Mouse (Mus musculus) embryonic fibroblast, embryonic 13.5 days (primary cell): ENCODE data around the gene Kcnh4.

Experiments
- CTCF ChIP-seq: IDR thresholded peaks from 2 replicates; pipeline ENCODE4 v1.5.1; 2011; ENCODE audit warnings: mild to moderate bottlenecking, control low read depth, low read length, moderate library complexity, borderline replicate concordance; ENCODE audit not compliant: insufficient read depth
- POLR2A ChIP-seq: IDR thresholded peaks from 2 replicates; pipeline ENCODE4 v1.6.1; 2011; ENCODE audit warnings: low read depth, mild to moderate bottlenecking, control low read depth, low read length, moderate library complexity

DNA sequence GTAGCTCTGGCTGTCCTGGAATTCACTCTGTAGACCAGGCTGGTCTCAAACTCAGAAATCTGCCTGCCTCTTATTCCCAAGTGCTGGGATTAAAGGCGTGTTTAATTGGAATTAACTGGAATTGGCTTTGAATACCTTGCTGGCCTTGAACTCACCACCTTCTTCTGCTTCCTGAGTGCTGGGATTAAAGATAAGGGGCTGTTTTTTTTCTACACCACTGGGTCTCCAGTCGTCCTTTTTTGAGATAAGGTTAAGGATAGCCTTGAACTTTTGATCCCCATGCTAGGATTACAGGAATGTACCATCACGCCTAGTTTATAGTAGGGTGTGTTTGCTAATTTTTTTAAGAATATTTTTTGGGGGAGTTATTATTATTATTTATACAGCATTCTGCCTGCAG is 18.3 kb upstream of the Kcnh4 start:
- TF ChIP-seq CTCF: no peak
- TF ChIP-seq POLR2A: no peak
